Mouse (Mus musculus) lung, adult 2 months (tissue): ENCODE measurements around the gene Cfap46.

Experiments
- CTCF ChIP-seq: fragments of 200-500 bp; IDR thresholded peaks from 2 replicates; pipeline ENCODE4 v1.5.1; 2011; ENCODE audit warnings: mild to moderate bottlenecking, low read length, control low read depth; ENCODE audit not compliant: insufficient read depth
- POLR2A ChIP-seq: fragments of 200-500 bp; IDR thresholded peaks from 2 replicates; pipeline ENCODE4 v1.6.1; 2011; ENCODE audit warnings: low read depth, mild to moderate bottlenecking, control low read depth, low read length, borderline replicate concordance; ENCODE audit errors: extremely low read depth

GRCm38 (mm10) chr7:139711821-139712220 is 28.2 kb upstream of the Cfap46 start:
- TF ChIP-seq CTCF (no peak), POLR2A (no peak)
